Mouse (Mus musculus) spleen, adult 18-20 months (tissue): ENCODE data around the gene Dennd1b.

Source experiments
- DNase-seq, 2 experiments: peaks; one replicate each; pipeline ENCODE4 v3.0.0; 2022; ENCODE audit warnings: mixed read lengths in 2 of 2

Dennd1b gene

DNA sequence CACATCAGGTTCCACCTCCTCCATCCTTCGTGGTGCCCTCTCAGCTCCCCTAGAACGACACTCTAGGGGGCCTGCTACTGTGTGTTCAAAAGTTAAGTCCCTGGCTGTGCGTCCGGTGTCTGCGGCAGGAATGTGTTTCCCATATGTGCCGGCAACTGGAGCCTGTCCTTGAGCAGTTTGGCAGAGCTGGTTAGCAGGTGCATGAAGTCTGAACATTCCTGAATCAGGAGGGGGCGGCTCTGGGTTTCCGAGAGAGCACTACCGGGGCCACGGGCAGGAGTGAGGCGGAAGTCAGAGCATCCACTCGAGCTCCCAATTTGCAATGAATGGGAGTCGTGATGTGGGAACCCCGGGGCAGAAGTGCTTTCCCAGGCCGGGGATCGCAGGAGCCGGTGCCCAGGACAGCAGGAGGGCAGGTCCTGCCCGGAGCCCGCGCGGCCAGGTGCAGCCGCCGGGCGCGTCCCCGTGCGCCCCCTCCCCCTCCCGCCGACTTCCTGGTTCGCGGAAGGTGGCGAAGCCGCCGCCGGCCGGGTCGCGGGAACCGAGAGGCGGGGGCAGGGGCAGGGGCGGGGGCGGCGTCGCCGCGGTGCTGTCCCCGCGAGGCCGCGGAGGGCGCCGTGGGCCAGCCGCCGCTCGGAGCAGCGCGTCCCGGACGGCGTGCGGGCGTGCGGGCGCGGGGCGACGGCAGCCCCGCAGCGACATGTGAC lies at the start of gene Dennd1b:
Gene Dennd1b (plus strand): TSS at position 275 of the 707 bp plus-strand sequence.
- peak; percentile 76 to 84 for DNase-seq

DNA sequence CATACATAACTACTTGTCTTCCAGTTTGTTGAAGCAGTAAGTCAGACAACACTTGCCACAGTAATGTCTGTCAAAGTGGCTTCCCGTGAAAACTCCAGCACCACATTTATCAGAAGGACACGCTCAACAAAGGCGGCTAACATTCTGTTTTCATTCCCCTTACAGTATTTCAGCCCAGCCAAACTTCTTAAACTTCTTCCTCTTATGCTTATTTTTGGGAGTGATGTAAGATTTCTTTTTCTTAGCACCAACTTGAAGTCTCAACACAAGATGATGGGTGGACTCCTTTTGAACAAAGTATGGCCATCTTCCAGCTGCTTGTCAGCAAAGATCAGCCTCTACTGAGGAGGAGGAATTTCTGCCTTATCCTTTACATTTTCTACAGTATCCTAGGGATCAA lies 47.6 kb upstream of the Dennd1b start:
- no peak for DNase-seq

DNA sequence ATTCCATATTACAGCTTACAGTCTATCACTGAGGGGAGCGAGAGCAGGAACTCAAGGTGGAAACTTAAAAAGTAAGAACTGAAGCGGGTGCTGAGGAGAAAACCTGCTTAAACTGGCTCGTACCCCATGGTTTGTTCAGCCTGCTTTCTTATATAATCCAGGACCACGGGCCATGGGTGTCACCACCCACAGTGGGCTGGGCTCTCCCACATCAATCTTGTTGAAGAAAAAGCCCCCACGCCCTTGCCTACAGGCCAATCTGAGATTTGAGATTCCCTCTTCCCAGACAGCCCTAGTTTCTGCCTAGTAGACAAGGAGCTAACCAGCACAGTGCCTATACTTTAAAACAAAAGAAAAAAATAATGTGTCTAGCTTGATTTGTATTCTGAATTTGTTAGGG lies 43.6 kb upstream of the Dennd1b start:
- no peak for DNase-seq

DNA sequence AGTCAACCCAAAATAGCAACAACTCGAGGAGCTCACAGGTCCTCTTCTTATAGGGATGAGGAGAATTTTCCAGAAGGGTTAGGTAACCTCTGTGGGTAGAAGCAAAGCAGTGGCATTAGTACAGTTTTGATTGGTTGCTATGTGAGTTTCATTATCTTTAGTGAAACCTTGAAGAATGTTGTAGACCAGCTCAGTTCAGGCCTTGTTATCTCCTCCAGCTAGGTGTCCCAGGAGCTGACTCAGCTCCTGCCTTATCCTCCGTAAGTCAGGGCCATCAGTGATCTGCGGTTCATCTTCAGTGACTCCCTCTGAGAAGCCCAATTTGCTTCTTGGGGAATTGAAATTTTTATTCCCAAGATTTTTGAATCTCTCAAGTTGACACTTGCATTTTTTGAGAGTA lies 43.2 kb upstream of the Dennd1b start:
- no peak for DNase-seq

DNA sequence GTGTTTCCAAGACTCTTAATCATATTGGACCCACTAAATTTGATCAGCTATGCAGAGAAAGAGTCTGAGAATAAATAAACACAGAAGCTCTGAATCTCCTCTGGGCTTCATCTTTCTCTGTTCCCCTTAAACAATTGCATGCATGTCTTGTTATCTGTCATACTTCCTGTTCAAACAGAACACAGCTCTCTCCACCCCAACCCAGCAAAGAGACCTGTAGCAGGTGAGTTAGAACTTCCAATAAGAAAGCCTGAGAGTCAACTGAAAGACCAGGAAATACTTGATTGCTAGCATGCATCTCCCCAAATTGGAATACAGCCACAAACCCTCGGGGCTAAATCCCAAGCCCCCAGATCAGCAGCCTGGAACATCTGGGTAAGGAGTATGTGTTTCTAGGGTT lies 42.4 kb upstream of the Dennd1b start:
- DNase-seq: no peak

DNA sequence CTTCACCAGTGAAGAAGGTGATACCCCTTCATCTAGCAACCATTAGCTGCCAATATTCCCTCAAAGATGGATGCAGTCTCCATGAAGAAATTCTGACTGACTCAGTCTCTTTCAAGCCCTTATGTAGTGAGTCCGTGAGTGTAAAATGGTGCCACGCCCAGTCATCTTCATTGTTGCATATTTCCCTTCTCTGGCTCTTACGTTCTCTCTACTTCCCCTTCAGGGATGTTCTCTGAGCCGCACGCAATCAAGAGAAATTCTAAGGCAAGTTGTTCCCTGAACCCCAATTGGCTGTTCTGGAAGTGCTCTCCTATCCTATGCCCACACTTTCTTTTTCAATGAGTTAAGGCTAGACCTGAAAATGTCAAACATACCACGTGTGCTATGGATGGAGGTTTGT lies 40.3 kb upstream of the Dennd1b start:
- no peak for DNase-seq

DNA sequence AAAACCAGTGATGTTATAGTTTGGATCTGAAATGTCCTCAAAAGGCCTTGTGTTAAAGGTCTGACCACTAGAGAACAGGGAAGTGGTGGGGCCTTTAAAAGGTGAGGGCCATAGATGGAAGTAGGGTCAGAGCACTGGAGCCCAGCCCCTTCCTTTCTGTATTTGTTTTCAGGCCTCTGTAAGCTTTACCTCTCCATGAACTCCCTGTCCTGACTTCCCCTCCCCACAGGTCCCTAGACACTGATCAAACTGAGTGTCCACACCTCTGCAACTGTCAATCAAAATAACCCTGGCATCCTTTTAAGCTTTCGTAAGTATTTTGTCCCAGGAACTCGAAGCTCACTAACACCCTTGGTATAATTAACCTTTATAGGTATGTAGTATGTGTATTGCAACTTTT lies 39.0 kb upstream of the Dennd1b start:
- DNase-seq: no peak

DNA sequence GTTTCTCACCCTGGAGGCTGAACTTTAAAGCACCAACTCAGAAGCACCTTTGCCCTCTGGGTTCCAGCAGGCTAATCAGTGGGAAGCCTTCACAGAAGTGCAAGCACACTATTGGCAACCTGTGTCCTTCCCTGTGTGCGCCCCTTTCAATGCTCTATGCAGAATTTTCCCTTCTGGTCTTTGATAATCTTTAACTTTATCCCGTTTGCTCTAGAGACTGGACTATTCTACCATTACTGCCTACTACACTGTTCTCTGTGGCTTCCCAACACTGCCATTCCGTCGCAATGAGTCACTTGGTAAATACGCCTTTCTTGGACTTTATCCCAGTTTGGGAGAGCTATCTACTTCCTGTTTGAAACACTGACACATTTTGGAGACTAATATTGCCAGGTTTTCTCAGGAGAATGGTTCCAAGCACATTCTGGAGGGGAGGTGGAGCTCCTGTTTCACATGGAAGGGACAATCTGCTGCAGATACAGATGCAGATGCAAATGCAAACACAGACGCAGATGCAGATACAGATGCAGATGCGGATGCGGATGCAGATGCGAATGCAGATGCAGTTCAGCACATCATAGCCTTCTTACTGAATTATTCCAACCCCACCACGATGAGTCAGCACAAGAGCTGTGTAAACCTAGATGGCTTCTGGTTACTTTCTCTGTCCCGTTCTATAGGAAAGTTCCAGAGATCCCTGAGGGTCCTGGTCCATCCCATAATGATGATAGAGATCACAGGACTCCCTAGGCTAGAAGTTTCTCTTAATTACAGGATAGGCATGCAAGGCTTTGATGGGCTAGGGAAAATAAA lies 34.4 kb upstream of the Dennd1b start:
- no peak for DNase-seq

DNA sequence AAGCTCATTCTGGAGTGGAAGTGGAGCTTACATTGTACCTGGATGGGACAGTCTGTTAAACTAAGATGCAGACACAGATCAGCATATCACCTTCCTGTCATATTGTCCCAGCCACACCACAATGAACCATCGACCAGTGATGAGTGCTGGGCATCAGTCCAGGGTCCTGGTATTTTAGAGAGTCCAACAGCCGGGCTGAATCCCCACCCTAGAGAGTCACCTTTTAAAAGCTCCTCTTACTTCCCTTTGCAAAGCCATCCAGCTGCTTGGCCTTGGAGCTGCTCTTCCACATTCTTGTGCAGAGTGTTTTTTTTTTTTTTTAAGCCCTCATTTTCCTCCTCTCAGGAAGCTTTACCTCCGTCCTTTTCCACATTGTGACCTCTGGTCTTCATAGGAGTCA lies 33.2 kb upstream of the Dennd1b start:
- no peak for DNase-seq

DNA sequence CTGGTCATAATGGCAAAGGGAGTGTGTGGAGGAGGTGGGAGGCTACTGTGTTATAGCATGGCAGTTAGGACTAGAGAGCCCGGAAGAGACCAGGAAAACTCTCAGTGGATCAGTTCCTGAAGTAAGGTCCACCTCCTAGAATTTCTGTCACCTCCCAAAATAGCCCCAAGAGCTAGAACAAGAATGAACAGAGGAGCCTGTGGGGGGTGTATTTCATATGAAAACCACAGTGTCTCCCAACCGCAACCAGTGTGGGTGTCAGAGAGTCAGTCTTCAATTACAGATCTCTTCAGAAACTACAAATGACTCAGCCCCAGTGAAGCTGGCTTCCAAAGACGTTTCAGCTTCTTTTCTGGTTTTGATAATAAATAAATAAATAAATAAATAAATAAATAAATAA lies 32.4 kb upstream of the Dennd1b start:
- no peak for DNase-seq

DNA sequence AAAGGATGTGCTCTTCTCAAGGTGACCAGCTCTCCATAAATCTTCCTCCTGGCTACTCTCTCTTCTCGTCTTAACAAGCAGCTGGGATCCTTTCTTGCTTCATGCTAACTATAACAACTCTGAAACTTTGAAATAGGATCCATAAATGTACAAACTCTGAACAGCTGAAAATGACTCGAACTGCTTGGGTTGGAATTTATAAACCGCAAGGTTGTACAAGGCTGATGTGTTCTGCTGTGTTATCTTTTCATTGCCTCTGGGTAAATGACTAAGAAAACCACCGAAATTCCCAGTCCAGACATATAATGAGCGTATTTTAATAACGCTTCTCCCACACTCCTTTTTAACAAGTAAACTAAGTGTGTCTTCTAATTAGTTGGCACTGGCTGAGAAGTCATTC lies 27.1 kb upstream of the Dennd1b start:
- DNase-seq: no peak

DNA sequence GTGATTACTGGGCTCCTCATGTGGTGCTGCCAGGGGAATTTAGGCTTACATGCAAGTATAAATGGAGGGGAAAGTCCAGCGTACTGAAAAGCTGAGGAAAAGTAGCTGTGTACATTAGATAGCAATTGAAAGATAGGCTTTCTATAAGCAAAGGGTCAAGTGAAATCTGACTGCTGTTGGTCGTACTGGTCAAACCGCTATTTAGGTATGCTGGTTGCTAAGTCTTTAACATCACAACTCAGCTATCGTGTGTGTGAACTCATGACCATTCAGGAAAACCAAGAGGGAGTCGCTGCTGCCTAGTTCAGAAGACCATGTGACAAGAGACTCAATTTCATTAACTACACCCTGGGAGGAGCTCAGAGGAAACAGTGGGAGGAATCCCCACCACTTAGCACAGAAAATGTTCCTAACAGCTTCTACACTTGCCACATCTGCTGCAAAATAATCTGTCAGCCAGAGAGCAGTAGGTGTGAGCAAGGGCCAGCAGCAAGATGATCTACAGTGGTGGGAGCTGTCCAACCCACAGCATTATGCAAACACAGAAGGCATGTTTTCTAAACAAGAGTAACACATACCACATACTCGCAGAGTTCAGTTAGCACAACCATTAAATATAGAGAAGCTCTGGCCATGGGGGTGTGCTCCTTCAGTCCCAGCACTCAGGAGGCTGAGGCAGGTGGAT lies 25.4 kb upstream of the Dennd1b start:
- DNase-seq: no peak

DNA sequence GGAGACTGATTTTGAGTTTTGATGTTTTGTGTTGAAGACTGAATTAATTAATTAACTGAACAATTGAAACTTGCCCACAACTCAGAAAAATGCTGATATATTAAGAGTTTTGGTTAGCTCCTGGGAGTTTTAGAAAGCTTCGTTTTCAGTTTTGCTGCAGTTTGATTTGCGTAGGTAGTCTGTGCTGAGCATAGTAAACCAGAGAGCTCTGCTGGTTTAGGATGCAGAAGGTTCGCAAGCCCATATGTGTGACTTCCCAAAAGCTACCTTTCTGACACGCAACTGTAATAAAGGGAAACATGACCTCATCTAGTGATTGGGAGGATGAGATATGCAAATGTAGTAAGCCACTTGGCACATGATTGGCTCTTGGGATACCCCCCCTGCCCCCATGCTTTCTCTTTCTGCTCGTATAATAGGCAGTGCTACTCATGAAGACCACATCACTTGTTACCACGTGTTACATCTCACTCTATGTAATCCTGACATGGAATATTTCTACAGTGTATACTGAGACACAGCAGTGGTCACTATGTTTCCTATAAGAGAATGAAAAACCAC lies 23.6 kb upstream of the Dennd1b start:
- DNase-seq: no peak

DNA sequence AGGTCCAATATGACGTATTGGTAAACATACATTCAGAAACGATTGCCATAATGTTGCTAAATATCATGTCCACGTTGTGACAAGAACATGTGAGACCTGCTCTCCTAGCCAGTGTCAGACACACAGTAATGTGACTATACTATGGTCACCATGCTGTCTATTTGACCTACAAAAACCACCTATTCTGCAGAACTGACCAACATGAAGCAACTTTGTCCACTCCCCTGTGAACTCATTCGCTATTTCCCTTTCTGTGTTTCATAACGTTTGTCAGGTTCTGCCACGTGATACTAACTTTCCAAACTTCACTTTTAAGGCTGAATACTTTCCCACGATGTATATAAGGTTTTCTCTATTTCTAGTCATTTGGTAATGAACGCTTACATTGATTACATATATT lies 22.8 kb upstream of the Dennd1b start:
- DNase-seq: no peak

DNA sequence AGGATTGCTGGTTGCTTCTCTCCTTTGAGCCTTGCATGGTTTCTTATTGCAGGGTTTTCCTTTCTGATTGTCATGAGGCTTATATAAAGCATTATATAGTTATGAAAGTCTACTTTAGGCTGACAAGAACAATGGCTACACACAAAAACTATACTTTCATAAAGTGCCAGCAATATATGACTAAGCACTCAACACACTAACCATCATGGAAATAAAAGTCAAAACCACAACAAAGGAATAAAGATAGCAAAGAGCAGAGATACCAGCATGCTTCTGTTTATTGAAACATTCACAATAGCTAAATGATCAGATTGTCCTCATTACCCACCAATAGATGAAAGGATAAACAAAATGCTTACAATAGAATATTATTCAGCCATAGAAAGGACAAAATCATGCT lies 11.1 kb upstream of the Dennd1b start:
- DNase-seq: no peak

DNA sequence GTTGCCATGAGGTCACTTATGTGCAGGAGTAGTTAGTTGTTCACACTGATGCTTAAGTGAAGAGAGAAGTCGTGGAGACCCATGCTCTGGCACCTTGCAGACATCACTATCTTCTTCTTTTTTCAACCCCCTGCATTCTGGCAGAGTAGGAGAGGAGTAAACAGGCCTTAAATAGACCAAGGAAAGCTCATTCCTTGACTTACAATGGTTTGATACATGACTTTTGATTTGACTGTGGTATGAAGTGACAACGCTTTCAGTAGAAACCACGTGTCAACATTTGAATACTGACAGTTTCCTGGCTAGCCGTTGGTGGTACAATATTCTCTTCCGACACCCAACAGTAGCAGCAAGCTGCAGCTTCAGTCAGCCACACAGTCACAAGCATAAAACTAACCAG lies 8.3 kb upstream of the Dennd1b start:
- no peak for DNase-seq

DNA sequence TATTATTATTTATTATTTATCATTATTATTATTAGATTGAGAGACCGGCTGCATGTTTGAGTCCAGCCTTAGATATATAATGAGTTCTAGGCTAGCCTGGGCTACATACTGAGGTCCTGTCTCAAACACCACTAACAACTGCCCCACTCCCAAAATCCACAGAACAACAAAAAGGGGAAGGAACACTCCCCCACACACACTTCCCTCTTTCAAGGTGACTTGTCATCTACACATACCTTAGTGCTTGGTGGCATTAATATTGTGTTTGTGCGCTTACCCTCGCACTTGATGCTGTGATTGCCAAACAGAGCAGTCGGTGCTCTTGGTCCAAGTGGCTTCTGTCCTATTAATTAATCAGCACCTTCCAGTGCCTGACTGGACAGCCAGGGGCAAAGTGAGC lies 7.8 kb upstream of the Dennd1b start:
- DNase-seq: no peak

DNA sequence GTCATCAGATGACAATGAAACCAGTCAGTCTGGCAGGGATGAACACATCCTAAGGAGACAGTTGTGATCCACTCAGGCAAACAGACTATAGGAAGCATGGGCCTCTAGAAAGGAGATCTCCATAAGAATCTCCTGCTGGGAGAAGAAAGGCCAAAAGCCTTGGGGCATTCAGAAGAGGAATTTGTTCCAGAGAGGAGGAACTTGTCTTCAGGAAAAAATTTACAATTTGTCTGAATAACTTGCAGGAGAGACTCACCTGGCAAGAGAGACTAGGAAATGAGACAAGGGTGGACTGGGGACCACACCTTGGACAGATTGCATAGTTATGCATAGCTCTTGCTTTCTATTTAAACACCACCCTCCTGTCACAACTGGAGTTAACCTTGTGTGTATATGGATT lies 6.7 kb upstream of the Dennd1b start:
- DNase-seq: no peak

DNA sequence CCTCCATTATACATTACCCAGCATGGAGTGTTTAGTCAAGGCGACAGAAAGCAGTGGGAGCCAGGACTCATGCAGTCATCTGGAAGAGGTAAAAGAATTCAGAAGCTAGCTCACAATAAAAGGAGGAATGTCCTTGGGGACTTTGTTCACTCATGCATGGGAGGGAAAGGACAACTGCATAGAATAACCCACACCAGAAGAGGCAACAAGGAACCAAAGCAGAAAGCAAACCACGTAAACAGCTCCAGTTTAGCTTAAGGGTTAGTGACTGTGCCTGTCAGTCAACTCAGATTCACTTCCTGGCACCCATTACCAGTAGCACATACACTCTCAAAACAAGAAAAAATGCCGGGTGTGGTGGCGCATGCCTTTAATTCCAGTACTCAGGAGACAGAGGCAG lies 6.1 kb upstream of the Dennd1b start:
- DNase-seq: no peak

DNA sequence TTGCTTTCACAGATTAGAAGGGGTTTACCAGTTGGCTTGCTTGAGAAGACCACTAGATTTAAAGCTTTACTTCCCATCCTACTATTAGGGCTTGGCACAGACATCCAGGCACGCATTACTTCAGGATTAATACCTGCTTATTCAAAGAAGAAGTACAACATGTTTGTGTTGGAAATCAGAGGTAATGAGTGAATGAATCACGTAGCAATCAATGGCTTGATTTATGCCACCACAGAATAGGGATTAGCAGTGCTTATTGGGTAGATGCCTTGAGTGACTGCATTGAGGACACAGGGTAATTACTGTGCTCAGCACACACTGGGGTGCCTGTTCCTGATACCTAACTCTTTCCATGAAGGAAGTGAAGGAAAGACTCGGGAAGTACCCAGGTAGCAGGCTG lies 4.4 kb upstream of the Dennd1b start:
- DNase-seq: no peak

DNA sequence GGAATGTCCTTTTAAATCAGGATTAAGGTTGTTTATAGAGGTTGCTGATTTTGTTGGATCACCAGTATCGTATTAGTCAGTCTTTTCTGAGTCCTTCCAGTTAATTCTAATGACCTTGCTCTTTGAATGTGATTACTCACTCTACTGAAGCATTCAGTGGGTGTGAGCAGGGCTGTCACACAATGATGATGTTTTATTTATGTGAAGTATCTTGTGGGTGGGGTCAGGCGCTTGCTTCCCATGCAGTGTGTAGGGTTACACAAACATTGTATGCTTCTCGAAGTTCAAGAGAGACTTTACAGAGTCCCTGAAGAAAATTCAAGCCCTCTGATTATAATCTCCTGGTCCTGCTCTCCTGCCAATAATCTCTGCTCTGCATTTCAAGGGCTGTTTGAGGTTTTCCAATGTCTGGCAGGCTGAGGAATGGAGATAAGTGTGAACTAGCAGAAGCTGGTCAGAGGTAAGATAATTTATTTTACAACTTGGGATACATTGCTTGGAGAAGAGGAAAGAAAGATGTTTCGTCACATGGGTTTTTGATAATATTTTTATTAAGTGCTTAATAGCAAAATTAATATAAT lies 3.2 kb upstream of the Dennd1b start:
- no peak for DNase-seq

DNA sequence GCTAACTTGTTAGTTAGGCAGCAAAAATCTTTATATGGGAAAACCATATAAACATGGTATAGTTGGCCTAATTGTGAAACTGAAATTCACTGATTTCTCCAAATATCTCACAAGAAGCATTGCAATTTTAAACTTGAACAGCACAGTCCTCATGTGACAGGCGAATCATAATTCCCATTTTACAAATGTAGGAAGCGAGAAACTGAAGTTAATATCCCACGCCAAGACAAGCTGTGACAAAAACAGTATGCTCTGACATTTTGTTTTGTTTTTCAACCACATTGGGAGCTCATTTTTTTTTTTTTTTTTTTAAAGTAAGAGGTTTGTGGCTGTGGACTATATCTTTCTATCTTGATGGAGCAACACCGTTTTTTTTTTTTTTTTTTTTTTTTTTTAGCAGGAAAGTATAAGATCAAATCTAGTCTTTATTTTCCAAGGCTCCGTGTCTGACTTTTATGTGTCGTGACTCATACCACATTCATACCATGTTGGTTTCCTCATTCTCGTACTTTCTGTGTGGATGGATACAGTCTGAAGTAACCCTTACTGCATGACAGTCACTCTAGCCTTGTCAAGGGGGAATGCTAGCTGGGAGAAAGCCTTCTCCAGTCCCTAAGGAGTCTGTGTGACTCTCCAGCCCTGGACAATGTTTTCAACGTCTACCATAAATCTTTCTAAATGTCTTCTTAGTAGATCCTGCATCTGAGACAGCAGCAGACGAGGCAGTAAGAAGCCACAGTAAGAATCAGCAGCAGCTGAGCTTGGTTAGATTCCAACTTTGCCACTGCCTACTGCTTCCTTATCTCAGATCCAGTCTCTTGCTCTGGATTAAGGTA lies 751 bp upstream of the Dennd1b start:
- no peak for DNase-seq
